Mouse (Mus musculus) megakaryocyte, embryonic 14.5 days (primary cell): ENCODE measurements around the gene Dlst.

Experiments
- FLI1 ChIP-seq: IDR thresholded peaks from 2 replicates; pipeline ENCODE4 v1.6.1; 2012; ENCODE audit warnings: low read length, inconsistent platforms, mixed read lengths
- GATA1 ChIP-seq: IDR thresholded peaks from 3 replicates; pipeline ENCODE4 v1.6.1; 2012; ENCODE audit warnings: mixed read lengths, low read length, inconsistent platforms, borderline replicate concordance

DNA sequence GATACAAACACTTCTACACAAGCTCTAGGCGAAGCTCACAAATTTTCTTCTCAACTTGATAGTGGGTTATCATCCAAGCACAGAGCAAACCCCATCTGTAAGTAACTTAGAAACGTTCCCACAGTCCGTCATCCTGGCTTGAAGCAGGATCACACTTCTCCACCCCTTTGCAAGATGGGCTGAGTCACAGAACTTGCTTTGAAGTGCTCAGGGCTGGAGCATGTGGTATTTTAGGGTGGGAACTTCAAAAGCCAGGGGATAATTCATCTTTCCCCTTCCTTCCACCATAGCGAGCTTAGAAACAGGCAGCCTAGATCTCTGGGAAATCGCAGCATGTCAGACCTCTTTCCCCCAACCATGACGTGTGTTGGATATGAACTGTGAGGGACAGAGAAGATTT lies 45.7 kb downstream of the Dlst start:
- TF ChIP-seq GATA1 (no peak), FLI1 (no peak)
